Mouse (Mus musculus) A20 (cell line): ENCODE results near the gene Spsb4.
A peak's percentile ranks its signal among the peaks of the same experiment; 100 is the strongest.
"Not testable (repeated sequence)": the region's sequence is repeated elsewhere in the genome, so short reads cannot be mapped to it uniquely, and the experiment has no call there.

ENCODE experiments used
- DNase-seq: peaks from one replicate; pipeline ENCODE4 v3.0.0-alpha.2; 2011; ENCODE audit warnings: low read depth, low spot score

Gene Spsb4

DNA sequence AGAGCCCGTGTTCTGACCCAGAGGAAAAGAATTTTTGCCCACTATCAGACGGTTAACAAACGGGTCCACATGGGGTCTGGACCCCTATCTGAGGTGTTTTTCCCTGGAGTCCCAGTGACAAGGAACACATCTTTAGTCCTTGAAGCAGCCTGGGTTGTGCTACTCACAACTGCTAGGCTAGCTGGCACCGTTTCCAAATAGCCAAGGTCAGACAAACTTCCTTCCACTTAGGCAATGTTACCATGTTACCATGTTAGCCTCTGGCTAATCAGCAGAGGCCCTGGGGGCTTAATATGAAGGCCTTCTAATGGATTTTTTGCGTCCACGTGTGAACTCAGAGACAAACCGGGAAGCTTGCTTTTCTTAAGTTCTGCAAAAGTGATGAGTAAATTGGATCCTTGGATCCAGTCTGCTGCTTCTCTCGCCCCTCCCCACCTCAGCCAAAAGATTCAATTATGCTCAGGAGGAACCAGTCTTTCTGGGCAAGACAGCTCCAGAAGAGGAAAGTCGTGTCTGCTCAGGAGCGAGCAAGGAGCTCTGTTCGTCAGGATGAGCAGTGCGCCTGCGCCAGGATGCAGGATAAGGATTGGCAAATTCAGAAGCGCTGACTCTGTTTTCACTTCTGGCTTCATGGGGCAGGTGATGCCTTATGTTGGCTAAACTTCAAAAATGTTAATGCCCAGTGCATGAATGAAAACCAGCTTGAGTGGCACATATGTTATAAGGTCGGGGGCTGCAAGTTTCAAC lies 64.4 kb downstream of the Spsb4 start:
- no peak for DNase-seq

DNA sequence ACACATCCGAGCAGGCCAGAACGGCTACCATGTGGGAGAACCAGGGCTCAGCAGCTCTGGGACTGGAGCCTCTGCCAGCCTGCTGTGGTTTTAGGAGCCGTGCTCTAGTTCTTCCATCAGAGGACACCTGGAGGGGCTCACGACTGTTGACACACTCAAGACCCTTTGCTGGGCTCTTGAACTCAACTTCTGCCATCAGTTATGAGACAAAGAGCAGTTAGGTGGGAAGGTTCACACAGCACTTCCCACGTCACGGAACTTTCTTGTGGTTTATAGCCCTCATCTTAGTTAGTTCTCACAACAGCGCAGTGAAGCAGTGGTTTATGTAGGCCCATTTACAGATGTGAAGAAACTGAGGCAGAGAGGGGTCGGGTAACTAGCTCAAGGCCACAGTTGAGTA lies 65.2 kb downstream of the Spsb4 start:
- DNase-seq, result no peak

DNA sequence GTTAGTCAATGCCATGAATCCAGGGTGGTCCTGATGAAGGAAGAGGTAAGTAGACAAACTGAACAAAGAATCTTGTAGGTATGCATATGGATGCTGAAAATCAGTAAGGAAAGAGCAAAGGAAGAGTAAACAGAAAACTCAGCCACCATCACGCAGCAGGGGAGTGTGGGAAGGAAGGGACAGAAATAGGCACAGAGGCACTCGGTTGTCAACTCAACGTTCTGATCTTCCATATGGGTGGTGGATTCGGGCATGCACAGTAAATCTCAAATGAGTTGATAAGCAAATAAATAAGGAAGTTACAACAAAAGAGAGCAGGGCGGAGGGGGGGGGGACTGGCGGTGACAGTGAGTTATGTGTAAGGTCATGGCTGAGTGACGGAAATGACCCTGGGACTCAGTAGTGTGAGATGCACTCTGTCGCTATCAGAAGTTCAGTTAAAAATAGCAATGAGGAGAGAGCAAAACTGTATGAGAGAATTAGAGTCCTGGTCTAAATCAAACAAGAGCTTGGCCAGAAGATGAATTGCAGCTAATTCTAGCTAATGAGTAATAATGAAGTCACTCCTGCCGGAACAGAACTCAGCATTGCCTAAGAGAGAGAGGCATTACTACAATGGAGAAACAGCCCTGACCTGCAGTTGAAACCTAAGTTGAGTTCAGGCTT lies 66.2 kb downstream of the Spsb4 start:
- DNase-seq, result peak; percentile 55

DNA sequence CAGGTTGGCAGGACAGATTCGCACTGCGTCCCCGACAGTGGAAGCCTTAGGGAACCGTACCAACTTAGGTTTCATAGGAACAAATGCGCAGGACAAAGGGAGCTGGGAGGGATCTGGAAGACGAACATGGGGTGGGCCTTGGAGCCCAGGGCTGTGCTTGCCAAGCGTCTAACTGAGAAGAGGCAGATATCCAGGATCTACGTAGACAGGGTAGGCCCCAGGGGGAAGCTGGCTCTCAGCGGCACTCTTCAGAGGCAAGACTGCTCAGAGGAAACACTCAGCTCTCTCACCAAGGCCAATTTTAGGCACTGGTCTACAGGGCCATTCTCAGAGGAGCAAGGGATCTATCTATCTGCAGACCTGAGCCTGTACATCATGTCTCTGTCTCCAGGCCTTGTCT lies 69.1 kb downstream of the Spsb4 start:
- DNase-seq, result no peak

DNA sequence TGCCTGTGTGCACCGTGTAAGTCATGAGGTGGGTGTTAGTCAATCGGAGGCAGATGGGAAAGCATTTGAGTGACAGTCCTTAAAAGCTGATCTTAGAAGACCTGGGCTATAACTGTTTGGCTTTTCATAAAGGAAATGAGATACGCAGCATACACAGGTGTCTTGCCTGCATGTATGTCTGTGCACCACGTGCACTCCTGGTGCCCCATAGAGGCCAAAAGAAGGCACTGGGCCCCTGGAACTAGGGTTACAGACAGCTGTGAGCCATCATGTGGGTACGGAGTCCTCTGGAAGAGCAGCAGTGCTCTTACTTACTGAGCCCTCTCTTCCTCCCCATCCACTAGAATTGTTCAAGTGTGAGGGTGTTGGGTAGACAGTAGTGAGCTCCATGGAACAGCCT lies 70.1 kb downstream of the Spsb4 start:
- no peak for DNase-seq

DNA sequence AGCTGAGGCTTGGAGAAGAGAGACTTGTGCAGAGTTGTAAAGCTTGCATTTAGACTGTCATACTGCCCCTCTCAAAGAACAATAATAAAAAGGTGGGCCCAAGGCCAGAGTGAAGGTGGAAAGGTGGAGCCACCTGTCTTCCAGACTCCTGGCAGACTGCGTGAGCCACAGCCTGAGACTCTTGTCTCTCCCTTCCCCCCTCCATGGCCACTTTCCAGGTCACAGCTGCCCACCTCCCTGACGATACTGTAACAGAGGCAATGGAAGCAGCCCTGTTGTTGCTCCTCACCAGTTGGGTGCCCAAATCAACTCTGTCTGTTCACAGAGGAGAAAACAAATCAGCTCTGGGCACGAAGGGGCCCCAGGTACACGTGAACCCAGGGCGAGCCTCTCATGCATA lies 71.5 kb downstream of the Spsb4 start:
- DNase-seq, result no peak

DNA sequence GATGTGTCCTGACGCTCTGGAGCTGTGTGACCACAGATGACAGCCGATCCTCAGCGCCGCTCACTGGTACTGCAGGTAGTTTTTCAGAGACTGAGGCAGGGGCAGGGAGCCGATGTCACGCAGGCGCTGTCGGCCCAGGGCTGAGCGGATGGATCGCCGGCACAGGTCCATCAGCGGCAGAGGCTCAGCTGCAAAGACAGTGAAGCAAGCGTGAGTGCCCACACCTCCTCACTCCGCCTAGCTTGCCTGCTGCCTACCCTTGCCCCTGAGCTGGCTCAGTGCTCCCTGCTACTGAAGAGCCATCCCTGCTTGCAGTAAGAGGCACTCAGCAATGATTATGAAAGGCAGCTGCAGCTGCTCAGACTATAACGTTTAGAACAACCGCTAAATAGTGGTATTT lies 74.1 kb downstream of the Spsb4 start:
- no peak for DNase-seq

DNA sequence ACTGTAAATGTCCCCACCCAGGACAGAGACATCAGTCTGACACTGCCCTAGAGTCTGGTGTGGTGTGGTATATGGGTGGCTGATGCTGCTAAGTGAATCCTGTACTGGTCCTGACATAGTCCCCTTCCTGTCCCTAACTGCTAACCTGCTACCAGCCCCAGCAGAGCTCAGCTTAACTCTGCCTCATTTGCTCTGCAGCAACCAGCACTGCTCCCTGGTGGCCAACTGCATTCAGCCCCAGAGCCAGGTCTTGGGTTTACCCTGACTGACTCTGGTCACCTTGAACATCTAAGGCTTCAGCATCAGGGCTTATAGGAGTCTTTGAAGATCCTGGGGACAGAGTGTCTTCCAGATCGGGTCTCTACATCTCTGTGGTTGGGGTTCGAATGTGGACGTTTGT lies 75.7 kb downstream of the Spsb4 start:
- DNase-seq, result peak; percentile 9

DNA sequence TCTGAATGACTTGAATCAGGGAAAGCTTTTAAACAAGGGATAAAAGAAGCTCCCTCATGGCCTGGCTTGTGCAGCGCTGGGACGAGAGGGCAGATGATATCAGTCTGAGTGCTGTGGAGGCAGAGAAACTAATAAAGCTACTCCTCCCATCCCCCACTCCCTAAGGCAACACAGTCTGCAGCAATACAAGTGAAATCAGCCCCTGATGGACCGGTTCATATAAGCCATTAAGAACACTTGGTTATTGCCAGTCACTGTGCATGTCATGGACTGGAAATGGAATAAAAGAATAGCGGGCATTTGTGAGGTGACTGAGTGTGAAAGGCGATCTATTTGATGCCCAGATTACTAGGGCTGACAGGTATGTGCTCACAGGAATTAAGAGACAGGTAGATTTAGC lies 79.8 kb downstream of the Spsb4 start:
- DNase-seq, result no peak

DNA sequence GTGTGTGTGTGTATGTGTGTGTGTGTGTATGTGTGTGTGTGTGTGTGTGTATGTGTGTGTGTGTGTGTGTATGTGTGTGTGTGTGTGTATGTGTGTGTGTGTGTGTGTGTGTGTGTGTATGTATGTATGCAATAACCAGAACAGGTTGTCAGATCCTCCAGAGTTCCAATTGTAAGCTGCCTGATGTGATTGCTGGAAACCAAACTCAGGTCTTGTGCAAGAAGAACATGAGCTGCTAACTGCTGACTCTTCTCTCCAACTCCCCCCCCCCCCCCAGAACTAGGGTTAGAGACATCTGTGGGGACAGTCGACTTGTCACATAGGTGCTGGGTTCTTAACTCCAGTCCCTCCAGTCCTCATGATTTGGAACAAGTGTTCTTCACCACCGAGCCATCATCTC lies 82.2 kb downstream of the Spsb4 start:
- not testable (repeated sequence) for DNase-seq

DNA sequence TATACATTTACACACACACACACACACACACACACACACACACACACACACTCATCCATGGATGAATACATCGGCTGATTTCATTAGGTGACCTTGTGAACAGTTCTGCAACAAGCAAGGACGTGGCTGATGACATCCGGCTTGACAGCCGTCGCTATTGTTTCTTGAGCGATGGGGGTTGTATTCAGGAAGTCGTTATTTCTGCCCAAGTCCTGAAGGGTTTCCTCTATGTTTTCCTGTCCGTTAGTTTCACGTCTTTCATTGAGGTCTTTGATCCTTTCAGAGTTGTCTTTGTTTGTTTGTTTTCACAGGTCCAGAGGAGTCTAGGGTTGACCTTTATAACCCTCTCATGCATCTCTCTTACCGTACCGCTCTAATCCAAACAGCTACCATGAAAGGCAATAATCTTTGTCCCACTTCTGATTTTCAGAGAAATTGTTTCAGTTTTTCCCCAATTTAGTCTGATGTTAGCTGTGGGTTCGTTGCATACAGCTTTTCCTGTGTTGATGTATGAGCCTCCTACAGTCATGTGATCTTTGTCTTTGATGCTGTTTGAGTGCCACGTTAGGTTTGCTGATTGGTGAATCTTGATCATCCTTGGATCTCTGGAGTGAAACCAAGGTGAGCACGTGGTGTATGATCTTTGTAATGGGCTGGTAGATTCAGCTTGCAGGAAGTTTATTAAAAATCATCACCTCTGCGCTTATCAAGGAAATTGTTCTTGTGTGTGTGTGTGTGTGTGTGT lies 82.9 kb downstream of the Spsb4 start:
- no peak for DNase-seq

DNA sequence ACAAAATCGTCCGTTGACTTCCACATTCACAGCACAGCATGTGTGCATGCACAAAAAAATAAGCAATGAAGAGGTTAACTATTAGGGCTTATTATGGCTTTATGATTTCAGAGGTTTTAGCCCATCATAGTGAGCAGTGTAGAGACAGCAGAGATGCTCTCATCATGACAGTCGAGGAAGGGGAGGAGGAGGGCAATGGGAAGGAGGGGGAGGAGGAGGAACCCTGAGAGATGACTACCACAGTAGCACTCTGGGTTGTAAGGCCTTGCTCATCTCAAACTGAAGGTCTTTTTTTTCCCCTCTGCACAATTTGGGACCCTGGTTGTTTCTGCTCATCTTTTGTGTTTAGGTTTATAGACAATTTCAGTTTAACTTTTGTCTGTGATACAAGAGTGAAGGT lies 83.8 kb downstream of the Spsb4 start:
- DNase-seq, result no peak

DNA sequence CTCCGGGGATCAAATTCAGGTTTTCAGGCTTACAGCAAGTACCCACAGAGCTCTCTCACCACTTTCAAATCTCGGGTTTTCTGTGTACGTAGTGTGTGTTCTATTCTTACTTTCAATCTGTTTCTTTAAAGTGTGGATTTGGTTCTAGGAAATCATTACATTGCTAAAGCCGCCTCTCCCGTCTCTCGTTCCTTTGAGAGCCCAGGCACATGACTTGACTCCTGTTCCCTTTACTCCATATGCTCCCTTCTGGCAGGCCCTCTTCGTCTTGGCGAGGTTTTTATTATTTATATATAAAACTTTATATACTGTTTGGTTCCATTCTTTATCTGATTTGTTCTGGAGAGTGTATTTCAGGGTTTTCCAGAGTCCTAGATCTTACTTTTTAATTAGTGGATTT lies 85.9 kb downstream of the Spsb4 start:
- DNase-seq, result no peak

DNA sequence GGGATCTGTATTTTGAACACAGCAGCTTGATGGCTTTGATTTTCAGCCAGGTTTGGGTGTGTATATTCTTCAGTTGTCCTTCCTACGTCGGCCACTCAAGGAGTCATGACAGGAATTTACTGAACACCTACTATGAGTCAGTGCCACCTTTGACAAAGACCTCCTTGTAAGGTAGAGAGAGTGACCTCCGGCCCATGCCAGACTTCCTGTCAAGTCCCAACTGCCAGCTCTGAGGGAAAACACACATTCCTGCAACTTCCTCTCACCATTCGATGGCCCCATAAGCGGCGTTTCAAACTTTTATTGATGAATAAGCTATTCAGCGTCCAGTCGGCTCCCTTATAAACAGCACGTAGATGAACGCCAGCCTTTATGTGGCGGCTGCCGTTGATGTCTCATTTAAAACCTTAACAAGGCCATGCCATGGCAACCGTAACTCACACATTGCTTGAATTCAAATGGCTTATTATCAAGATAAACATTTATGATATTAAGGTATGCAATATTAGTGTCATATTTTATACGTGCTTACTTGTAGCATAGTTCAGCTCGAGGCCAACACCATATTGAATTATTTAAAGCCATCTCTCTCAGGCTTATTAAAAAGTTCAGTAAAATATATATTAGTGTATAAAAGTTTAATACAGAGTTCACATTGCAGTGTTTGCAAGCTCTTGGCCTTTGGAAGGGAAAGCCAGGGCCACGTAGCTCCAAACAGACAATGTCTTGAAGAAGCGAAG lies 94.9 kb downstream of the Spsb4 start:
- no peak for DNase-seq

DNA sequence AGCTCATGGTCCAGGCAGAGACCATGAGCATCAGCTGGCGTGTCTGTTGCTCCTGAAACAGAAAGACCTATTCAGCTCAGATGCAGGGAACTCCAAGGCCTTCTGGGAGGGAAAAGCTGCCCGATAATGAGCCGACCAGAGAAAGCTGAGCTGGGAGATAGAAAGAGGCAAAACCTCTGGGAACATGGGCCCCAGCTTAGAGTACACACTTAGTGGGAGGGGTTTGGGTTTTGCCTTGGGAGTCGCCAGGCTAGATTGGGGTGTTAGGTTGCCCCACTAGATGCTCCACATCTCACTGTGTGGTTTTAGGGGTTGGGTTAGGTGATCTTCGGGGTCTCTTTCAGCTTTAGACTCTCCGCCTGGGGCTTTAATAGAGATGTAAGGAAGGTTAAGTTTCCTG lies 95.5 kb downstream of the Spsb4 start:
- no peak for DNase-seq

DNA sequence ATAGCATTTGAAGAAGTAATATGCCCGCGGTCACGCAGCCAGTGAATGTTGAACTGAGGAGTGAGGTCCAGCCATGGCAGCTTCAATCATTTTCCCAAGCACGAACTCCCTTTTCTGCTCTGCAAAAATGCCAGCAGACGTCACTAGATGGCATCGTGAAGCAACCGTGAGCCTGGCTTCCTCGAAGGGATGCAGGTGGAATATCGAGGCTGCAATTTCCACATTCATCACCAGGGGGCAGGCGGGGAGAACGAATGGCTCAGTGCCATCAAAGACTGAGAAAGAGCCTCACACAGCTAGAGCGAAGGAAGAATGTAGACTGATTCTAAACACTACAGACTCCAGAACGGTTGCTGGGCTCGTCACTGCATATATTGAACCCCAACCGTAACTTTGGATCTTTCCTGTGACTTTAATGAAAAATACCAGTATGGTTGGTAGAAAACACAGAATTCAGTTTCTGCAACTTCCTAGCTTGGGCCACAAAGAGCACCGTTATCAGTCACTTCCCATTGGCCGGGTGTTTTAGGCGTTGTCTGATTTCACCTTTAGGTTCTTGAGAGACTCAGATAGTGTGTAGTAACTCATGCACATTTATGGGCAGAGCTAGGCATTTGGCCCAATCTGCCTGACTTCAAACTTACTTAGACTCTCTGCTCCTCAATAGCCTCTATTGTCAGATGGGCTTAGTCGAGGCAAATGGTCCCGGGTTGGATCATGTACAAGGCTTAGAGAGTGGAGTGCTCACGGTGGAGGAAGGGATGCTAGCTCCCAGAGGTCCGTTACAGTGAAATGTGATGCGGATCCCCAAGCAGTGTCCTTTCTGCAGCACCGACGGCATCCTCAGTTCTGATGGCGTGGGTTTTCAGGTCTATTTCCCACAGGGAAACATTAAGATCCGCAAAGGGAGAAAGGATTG lies 101.8 kb downstream of the Spsb4 start:
- peak; percentile 86 for DNase-seq

DNA sequence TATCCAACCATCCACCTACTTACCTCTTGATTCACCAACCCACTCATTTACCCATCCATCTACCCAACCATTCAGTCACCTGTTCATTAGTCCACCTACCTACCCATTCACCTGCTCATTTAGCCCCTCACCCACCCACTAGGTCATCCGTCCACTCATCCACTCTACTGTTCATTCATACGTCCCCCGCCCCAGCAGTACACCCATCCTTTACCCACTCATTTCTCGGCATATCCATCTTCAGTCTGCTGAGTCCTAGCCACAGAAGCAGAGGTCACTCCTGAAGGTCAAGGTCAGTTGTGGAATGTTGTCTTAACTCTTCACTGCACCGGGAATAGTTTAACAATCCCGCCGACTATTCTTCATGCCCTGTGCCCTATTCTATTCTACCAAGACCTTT lies 102.6 kb downstream of the Spsb4 start:
- DNase-seq, result no peak

DNA sequence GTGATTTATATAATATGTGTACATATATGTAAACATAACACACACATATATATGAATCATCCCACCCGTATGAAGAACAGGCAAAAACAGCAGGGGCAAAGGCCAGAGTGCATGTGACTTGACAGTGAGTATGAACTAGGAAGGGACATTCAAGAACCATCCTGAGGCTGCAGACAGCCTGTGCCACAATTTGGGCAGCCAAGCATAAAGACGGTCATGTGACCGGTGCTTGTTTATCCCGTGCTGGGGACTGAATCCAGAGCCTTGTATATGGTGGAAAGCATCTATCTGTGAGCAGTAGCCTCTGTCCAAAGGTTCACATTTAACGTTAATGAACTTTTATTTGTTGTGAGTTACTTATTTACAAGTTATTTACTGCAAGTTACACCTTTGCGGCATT lies 103.8 kb downstream of the Spsb4 start:
- DNase-seq, result no peak

DNA sequence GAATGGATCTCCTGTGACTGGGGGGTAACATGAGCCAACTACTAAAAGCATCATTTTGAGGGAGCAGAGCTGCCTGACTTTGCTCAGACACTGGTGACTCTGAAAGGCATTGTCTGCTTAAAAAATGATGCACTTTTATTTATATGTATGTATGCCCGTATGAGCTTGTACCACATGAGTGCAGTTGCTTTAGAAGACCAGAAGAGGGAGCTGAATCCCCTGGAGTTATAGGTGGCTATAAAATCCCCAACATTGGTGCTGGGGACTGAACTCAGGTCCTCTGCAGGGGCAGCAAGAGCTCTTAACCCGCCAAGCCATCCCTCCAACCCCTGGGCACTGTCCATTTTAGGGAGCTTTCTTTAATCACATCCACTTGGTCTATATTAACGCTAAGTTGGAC lies 104.6 kb downstream of the Spsb4 start:
- peak; percentile 23 for DNase-seq

DNA sequence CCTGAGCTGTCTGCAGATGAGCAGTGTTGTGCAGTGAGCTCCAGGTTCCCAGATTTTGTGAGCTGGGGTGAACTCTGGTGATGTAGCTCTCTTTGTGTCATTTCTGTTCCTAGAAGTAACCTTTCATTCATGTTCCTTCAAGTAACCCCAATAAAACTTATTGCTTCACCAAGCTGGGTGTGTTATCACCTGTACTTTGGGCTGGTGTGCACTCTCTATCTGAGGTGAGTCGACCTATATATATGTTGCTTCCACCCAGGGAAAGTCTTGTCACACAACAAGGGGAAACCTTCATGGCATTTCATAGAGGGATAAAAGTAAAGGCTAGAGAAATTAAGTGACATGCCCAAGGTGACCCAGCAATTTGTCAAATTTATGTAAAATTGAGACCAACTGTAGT lies 109.1 kb downstream of the Spsb4 start:
- DNase-seq, result no peak

DNA sequence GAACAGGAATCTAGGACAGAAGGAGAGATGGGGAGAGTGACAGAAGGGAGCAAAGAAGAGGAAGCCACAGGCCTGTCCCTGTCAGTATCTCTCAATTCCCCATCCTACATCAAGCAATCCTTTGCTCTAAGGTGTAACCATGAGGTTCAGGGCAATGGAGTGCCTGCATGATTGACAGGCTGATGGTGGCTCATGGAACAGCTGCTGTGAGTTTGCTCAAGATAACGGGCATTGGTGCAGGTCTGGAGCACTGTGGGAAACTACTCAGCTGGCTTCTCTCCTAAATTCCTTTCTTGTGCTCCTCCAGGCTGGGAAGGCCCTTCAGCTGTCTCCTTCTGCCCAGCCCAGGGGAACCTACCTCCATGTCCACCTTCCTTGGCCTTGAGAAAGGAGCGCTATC lies 109.9 kb downstream of the Spsb4 start:
- DNase-seq, result no peak
